Mouse (Mus musculus) liver, embryonic 16.5 days (tissue): ENCODE data around the gene Eif4e2. TPM values are rescaled to one million over a fixed set of nuclear protein-coding genes. Genes with fewer than 3 reads are reported as not detected.

Experiments used
- ATAC-seq: fragments of 200-750 bp; cut with Nextera tagmentation; 2 replicates; pipeline ENCODE4 v1.8.0; 2017; ENCODE audit warnings: low read depth, mild to moderate bottlenecking, moderate number of reproducible peaks, moderate library complexity
- H3K27ac ChIP-seq: fragments of 300-500 bp; sonication (generic); 2 replicates; pipeline ENCODE4 v1.5.1; 2014; ENCODE audit warnings: mild to moderate bottlenecking, low read length
- H3K27me3 ChIP-seq: fragments of 300-500 bp; sonication (generic); 2 replicates; pipeline ENCODE4 v1.6.1; 2014; ENCODE audit warnings: low read depth, low read length, mixed read lengths; ENCODE audit not compliant: control insufficient read depth, insufficient read depth
- H3K36me3 ChIP-seq: fragments of 300-500 bp; sonication (generic); 2 replicates; pipeline ENCODE4 v1.6.1; 2014; ENCODE audit warnings: mild to moderate bottlenecking; ENCODE audit not compliant: control insufficient read depth, insufficient read depth
- H3K4me1 ChIP-seq: fragments of 300-500 bp; sonication (generic); 2 replicates; pipeline ENCODE4 v1.6.1; 2014; ENCODE audit warnings: low read depth, low read length, mixed read lengths; ENCODE audit not compliant: control insufficient read depth
- H3K4me2 ChIP-seq: fragments of 300-500 bp; sonication (generic); 2 replicates; pipeline ENCODE4 v1.6.1; 2014; ENCODE audit warnings: low read depth, low read length, mixed read lengths
- H3K4me3 ChIP-seq: fragments of 300-500 bp; sonication (generic); 2 replicates; pipeline ENCODE4 v1.5.1; 2014; ENCODE audit warnings: low read depth, mild to moderate bottlenecking, low read length
- H3K9ac ChIP-seq: fragments of 300-500 bp; sonication (generic); 2 replicates; pipeline ENCODE4 v1.6.1; 2014; ENCODE audit warnings: low read depth, low read length
- H3K9me3 ChIP-seq: fragments of 300-500 bp; sonication (generic); replicated peaks from 2 replicates; pipeline ENCODE4 v1.6.1; 2016; ENCODE audit warnings: low read length; ENCODE audit not compliant: control insufficient read depth
- WGBS: fragments of 180-500 bp; shearing (Covaris S2); extraction: QIAGEN DNeasy Blood & Tissue Kit; methylation state at CpG from one replicate; pipeline ENCODE4 v1.1.7; 2014; ENCODE audit not compliant: insufficient replicate concordance; 5-methylcytosine and 5-hydroxymethylcytosine counted together
- polyA plus RNA-seq: library from polyadenylated mRNA; unstranded; fragments of >200 nt; fragmentation: Nextera tagmentation; extraction: Ambion mirVana; gene quantifications from 2 replicates; pipeline ENCODE4 v1.2.1, GENCODE M21; 2015

The Eif4e2 gene
- polyA plus RNA-seq, 1 experiment from 2014 or later: 64.2 TPM

DNA sequence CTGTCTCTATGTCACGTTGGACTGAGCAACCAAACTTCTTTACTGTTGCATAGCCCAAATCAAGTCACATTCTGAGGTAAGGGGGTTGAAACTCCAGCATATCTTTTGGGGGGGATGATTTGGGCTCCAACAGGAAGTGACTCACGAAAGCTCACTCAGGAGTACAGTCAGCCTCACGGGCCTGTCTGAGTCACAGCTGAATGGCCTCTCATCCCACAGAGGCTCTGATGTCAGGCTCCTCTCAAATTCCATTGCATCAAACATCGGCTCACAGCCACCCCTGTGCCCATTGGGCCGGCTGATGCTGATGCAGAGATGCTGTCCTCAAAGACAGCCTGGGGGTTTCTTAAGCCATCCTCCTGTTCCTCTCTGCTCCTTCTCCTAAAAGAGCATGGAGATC is 32.8 kb upstream of the Eif4e2 start:
- 29% methylated on average over 5 of the region's 5 CpGs for WGBS
- Histone ChIP-seq H3K4me3 (no peak overlapping the region), H3K9ac (no peak overlapping the region), H3K4me2 (no peak overlapping the region), H3K27ac (no peak overlapping the region), H3K27me3 (peaks cover 33% of the 10 kb centered on the region), H3K4me1 (no peaks in the 10 kb centered on the region; the same call in 1 of the 2 replicates), H3K9me3 (no peaks in the 10 kb centered on the region), H3K36me3 (no peaks in the 10 kb centered on the region)
- ATAC-seq: no peak

DNA sequence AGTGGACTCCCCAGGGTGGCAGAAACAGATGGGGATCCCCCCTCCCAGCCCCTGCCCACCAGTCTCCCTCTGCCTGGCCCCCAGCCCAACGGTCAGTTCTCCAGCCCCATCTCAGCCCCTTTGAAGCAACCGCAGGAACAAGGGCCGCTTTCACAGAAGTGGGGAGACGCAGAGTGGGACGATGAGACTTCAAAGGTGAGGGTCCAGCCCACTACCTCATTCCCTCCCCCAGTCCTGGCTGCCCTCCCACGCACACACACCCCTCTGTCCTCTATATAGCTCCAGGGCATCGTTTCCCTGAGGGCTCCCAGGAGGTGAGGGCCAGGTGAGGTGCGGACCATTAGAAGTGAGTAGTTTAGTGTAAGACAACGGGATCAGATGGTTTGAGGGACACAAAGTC is 30.7 kb upstream of the Eif4e2 start, which contains the start of gene Prss56:
TSS of gene Prss56 (plus strand) at position 301 of the 400 bp plus-strand sequence.
- 49% methylated on average over 9 of the region's 9 CpGs for WGBS
- Histone ChIP-seq H3K4me2 (no peak within 1 kb of the TSS), H3K27me3 (peaks cover 50% of the 10 kb centered on the region), H3K4me3 (no peak within 1 kb of the TSS), H3K27ac (no peak within 1 kb of the TSS), H3K9ac (no peak within 1 kb of the TSS), H3K9me3 (no peaks in the 10 kb centered on the region), H3K4me1 (no peaks in the 10 kb centered on the region; the same call in 1 of the 2 replicates), H3K36me3 (no peaks in the 10 kb centered on the region)
- ATAC-seq: no peak

DNA sequence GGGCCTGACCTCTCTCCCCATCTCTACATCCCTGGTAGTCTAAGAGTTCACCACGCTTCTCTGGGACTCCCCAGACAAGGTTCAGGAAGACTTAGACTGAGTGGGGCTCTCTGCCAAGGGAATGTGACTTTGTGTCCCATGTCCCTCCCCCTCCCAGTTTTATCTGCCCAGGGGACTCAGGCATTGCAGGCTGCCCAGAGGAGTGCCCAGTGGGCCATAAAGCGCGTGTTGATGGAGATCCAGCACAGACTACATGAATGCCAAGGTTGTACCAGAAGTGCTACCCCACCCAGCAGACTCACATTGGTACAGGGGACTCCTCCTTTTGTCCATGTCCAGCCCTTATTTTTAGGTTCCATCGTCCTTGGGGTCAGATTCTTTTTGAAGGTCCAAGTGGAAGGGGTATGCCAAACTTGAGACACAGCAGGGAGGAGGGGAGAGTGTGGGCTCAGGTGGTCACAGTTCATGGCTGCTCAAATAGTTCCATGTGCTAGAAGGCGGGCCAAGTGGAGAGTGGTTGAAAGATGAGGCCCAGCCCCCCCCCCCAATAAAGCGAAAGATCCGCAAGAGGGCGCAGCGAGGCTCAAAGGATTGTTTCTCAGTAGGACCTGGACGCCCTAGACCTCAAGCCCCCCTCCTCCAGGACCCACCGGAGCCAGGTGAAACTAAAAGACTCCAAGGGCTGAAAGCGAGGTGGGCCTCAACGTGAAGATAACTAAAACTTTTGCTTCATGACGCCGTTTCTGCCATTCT is 29.5 kb upstream of the Eif4e2 start:
- peaks cover 51% of the 10 kb centered on the region for H3K27me3 ChIP-seq
- H3K9me3 ChIP-seq: no peaks in the 10 kb centered on the region
- ATAC-seq: no peak
- WGBS: 25% methylated on average over 15 of the region's 15 CpGs
- no peak overlapping the region; the same call in 1 of the 2 replicates for H3K4me2 ChIP-seq
- no peaks in the 10 kb centered on the region; the same call in 1 of the 2 replicates for H3K4me1 ChIP-seq
- no peak overlapping the region for H3K9ac ChIP-seq
- no peak overlapping the region for H3K4me3 ChIP-seq
- no peak overlapping the region for H3K27ac ChIP-seq
- no peaks in the 10 kb centered on the region for H3K36me3 ChIP-seq

DNA sequence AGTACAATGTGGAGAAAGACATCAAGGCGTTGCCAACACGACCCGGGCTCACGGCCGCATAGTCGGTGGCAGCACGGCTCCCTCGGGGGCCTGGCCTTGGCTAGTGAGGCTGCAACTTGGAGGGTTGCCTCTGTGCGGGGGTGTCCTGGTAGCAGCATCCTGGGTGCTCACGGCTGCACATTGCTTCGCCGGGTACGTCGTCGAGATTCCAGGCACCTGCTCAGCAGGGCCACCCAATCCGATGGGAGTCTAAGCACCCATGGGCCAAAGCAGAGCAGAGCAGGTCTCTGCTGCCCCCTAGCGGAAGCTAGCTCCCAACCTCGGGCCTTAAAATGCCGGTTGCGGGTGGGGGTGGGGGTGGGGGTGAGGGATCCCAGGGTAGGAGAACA is 29.0 kb upstream of the Eif4e2 start:
- Histone ChIP-seq H3K4me3 (no peak overlapping the region), H3K9ac (no peak overlapping the region), H3K27ac (no peak overlapping the region), H3K36me3 (no peaks in the 10 kb centered on the region), H3K27me3 (peaks cover 49% of the 10 kb centered on the region), H3K4me1 (no peaks in the 10 kb centered on the region; the same call in 1 of the 2 replicates), H3K4me2 (no peak overlapping the region; the same call in 1 of the 2 replicates), H3K9me3 (no peaks in the 10 kb centered on the region)
- no peak for ATAC-seq
- 8% methylated on average over 20 of the region's 20 CpGs for WGBS

DNA sequence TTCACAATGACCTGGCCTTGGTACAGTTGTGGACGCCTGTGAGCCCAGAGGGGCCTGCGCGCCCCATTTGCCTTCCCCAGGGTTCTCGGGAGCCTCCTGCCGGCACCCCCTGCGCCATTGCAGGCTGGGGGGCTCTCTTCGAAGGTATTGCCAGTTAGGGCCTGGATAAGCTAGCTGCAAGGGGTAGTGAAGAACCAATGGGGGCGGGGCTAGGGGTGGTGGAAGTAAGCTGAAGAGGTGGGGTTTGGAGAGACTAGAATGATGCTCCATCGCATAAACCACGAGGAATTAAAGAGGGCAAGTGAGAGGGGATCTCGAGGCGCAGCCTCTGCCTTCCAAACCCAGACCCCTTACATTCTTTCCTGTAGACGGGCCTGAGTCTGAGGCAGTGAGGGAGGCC is 28.2 kb upstream of the Eif4e2 start:
- Histone ChIP-seq H3K27ac (no peak overlapping the region), H3K9ac (no peak overlapping the region), H3K9me3 (no peaks in the 10 kb centered on the region), H3K27me3 (peaks cover 49% of the 10 kb centered on the region), H3K4me3 (no peak overlapping the region), H3K36me3 (no peaks in the 10 kb centered on the region), H3K4me2 (no peak overlapping the region), H3K4me1 (no peaks in the 10 kb centered on the region; the same call in 1 of the 2 replicates)
- ATAC-seq: no peak
- WGBS: 12% methylated on average over 13 of the region's 13 CpGs

DNA sequence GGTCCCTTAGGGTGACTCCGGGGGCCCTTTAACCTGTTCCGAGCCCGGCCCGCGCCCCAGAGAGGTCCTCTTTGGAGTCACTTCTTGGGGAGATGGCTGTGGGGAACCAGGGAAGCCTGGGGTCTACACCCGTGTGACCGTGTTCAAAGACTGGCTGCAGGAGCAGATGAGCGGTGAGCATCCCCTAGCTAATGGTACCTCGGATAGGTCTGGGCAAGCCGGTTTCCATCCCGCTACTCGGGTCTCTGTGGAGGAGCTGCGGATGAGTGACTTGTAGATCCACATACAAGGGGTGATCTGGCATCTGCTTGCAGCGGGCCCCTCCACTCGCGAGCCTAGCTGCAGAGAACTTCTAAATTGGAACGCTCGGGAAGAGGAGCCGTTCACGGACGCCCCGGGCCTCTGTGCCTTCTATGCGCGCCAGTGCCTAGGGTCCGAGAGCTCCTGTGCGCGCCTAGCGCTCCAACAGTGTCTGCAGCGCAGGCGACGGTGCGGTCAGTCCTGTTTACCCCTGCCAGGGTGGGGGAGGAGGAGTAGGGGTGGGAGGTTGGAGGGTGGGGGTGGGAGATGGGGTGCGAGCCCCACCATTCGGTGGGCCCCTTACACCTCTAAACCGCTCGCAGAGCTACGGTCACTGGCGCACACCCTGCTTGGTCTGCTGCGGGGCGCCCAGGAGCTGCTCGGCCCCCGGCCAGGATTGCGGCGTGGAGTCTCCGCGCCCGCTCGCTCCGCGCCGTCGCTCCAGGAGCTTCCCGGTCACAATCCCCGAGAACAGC is 27.3 kb upstream of the Eif4e2 start:
- Histone ChIP-seq H3K9me3 (no peaks in the 10 kb centered on the region), H3K36me3 (no peaks in the 10 kb centered on the region), H3K27ac (no peak overlapping the region), H3K4me2 (peak overlapping the region; percentile 64), H3K27me3 (peaks cover 47% of the 10 kb centered on the region), H3K9ac (peak overlapping the region; percentile 40; the same call in 1 of the 2 replicates), H3K4me1 (no peaks in the 10 kb centered on the region; the same call in 1 of the 2 replicates), H3K4me3 (peak overlapping the region; percentile 52)
- WGBS: 3% methylated on average over 54 of the region's 54 CpGs
- ATAC-seq: no peak

DNA sequence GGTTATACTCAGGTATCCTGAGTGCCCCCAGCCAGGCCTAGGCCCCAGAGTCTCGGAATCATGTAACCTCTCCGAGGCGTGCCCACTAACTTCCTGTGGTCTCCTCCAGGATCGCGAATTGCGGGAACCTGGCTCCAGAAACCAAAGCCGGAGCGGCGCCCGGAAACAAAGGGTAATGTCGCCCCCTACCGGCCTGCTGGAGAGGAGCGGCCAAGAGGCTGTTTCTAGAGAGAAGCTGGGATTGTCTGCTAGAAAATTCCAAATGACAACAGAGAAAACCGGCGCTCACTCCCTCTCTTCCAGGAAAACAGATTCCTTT is 26.7 kb upstream of the Eif4e2 start:
- Histone ChIP-seq H3K4me1 (no peaks in the 10 kb centered on the region; the same call in 1 of the 2 replicates), H3K4me3 (peak overlapping the region; percentile 52), H3K36me3 (no peaks in the 10 kb centered on the region), H3K4me2 (peak overlapping the region; percentile 64), H3K27ac (no peak overlapping the region), H3K9ac (peak overlapping the region; percentile 40; the same call in 1 of the 2 replicates), H3K9me3 (no peaks in the 10 kb centered on the region), H3K27me3 (peaks cover 46% of the 10 kb centered on the region)
- WGBS: under 1% methylated on average over 15 of the region's 15 CpGs
- no peak for ATAC-seq

DNA sequence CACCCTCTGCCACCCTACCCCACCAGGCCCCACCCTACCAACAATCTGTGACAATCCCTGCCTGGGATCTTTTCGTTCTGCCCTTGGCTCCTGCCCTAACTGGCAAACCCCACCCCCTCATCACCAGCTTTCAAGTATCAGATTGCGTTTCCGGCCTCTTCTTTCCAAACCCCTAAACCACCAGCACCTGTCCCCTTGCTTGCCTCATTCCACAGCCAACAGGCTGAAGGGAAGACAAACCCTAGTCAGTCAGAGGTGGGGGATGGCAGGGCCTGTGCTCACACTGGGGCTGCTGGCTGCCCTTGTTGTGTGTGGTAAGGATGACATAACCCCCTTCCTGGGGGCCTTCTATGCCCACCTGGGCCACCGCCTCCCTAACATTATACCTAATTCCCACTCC is 23.3 kb upstream of the Eif4e2 start, which contains the start of gene Chrnd:
TSS of gene Chrnd (plus strand) at position 179 of the 400 bp plus-strand sequence.
- 30% methylated on average over 4 of the region's 4 CpGs for WGBS
- Histone ChIP-seq H3K9ac (no peak within 1 kb of the TSS), H3K27ac (no peak within 1 kb of the TSS), H3K4me3 (no peak within 1 kb of the TSS), H3K9me3 (no peaks in the 10 kb centered on the region), H3K27me3 (peaks cover 22% of the 10 kb centered on the region), H3K36me3 (no peaks in the 10 kb centered on the region), H3K4me2 (no peak within 1 kb of the TSS), H3K4me1 (no peaks in the 10 kb centered on the region)
- ATAC-seq: no peak

DNA sequence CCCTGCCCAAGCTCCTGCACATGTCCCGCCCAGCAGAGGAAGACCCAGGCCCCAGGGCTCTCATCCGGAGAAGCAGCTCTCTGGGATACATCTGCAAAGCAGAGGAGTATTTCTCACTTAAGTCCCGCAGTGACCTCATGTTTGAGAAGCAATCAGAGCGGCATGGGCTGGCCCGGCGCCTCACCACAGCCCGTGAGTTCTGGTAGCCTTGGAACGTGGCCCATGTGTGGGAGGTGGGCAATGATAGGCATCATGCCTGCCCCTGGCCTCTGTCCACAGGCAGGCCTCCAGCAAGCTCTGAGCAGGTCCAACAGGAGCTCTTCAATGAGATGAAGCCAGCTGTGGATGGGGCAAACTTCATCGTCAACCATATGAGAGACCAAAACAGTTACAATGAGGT is 16.4 kb upstream of the Eif4e2 start:
- H3K9ac ChIP-seq: no peak overlapping the region
- no peak overlapping the region for H3K27ac ChIP-seq
- WGBS: 71% methylated on average over 9 of the region's 9 CpGs
- H3K4me3 ChIP-seq: no peak overlapping the region
- no peaks in the 10 kb centered on the region for H3K9me3 ChIP-seq
- no peaks in the 10 kb centered on the region for H3K4me1 ChIP-seq
- H3K4me2 ChIP-seq: no peak overlapping the region
- no peaks in the 10 kb centered on the region for H3K27me3 ChIP-seq
- ATAC-seq: no peak
- H3K36me3 ChIP-seq: no peaks in the 10 kb centered on the region
